Mouse (Mus musculus) bone marrow, adult 2 months (tissue): ENCODE data around the gene Sox10.

ENCODE experiments used
- CTCF ChIP-seq: fragments of 200-500 bp; IDR thresholded peaks from 2 replicates; pipeline ENCODE4 v1.5.1; 2011; ENCODE audit warnings: low read length, control low read depth; ENCODE audit not compliant: control insufficient read depth, insufficient read depth
- POLR2A ChIP-seq: fragments of 200-500 bp; IDR thresholded peaks from 2 replicates; pipeline ENCODE4 v1.6.1; 2011; ENCODE audit warnings: low read depth, mild to moderate bottlenecking, control low read depth, low read length, borderline replicate concordance; ENCODE audit not compliant: control insufficient read depth

- no peak for TF ChIP-seq CTCF
- TF ChIP-seq POLR2A = no peak
These were observed 40.6 kb downstream of the Sox10 start for GRCm38 (mm10) chr15:79124331-79124875.
